Comparison of ENCODE assay signal across 27 mouse cellular contexts in genomic region chr9:123485561-123485960, GRCm38 (mm10).
"Had no signal": no experiment of that assay in that cellular context is flagged by ENCODE, and none has a peak within 500 bp of the region (broad histone marks: within the 10 kb centered on the region; RNA-seq: fewer than 3 reads in every experiment).

No protein-coding gene starts in this region.

- H3K27me3 ChIP-seq: heart, embryonic 13.5 days; heart, embryonic 15.5 days; hindbrain, embryonic 12.5 days; intestine, embryonic 15.5 days; limb, embryonic 12.5 days; liver, embryonic 15.5 days had no signal

- H3K4me3 ChIP-seq: heart, embryonic 13.5 days; heart, embryonic 15.5 days; hindbrain, embryonic 10.5 days; hindbrain, embryonic 12.5 days; intestine, embryonic 15.5 days; layer of hippocampus, adult 2 months; left cerebral cortex, adult 2 months; limb, embryonic 10.5 days; limb, embryonic 12.5 days; liver, embryonic 15.5 days had no signal

- H3K4me2 ChIP-seq: heart, embryonic 11.5 days; heart, embryonic 13.5 days; heart, embryonic 15.5 days; hindbrain, embryonic 12.5 days; hindbrain, embryonic 14.5 days; limb, embryonic 12.5 days; liver, embryonic 11.5 days; liver, embryonic 15.5 days had no signal

- DNase-seq: gastrocnemius, postnatal 14 days; gastrocnemius, postnatal 36 days; heart, postnatal 10 days; heart, postnatal 36 days; kidney, adult 18-20 months; kidney, adult 8-10 months; kidney, postnatal 10 days; kidney, postnatal 25 days; kidney, postnatal 4 days; liver had no signal

- ATAC-seq: forebrain, embryonic 16.5 days; hindbrain, embryonic 16.5 days; inflammation-experienced regulatory T-cells, adult 6 months; intestine, embryonic 15.5 days; intestine, postnatal 0 days had no signal

- H3K27ac ChIP-seq: heart, embryonic 15.5 days; hindbrain, embryonic 10.5 days; hindbrain, embryonic 12.5 days; hindbrain, embryonic 14.5 days; intestine, embryonic 15.5 days; layer of hippocampus, adult 2 months; left cerebral cortex, adult 2 months; limb, embryonic 10.5 days; limb, embryonic 12.5 days; liver, embryonic 15.5 days had no signal

- H3K9ac ChIP-seq: heart, embryonic 15.5 days; hindbrain, embryonic 12.5 days; hindbrain, embryonic 14.5 days; intestine, embryonic 15.5 days; limb, embryonic 12.5 days; liver, embryonic 15.5 days had no signal

- H3K9me3 ChIP-seq: heart, embryonic 13.5 days; heart, embryonic 15.5 days; hindbrain, embryonic 10.5 days; hindbrain, embryonic 12.5 days; intestine, embryonic 15.5 days; limb, embryonic 10.5 days; limb, embryonic 12.5 days; liver, embryonic 15.5 days had no signal

- H3K36me3 ChIP-seq: intestine, embryonic 15.5 days had no signal
